ENCODE assay signal across 8 mouse cellular contexts in the genomic region with DNA sequence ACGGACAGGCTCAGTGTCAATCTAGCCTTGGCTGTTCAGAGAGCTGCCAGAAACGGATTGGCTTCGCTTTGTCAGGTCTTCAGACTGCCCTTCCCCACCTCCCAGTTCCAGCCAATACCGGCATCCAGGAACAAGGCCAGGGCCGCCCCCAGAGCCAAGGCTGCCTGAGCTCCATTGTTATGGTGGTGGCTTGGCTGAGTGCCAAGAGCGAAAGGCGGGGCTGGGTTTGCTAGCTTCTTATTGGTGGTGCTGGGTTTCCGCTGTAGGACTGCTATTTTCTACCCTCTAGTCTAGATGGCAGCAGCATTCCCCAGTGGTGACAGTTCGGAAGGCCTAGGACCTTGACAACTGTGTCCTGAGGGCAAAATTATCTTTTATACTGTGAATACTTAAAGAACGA. TPM values are rescaled to one million over a fixed set of nuclear protein-coding genes. Genes with fewer than 3 reads are reported as not detected.
DNase-seq lines count a peak whose midpoint lies in the region; ATAC-seq lines count a peak whose summit lies in the region.

A gene (minus strand): TSS at position 148 of the 400 bp plus-strand sequence.

- H3K9ac ChIP-seq in hindbrain, embryonic 11.5 days (ENCODE audit: low read depth, low read length): no peak within 1 kb of the TSS
- 0 out of 2 replicates have a peak within 1 kb of the TSS, but pooled peaks have one; percentile 38 for H3K9ac ChIP-seq in lung, embryonic 16.5 days (ENCODE audit: low read length)

- H3K4me2 ChIP-seq in hindbrain, embryonic 11.5 days (replicated peaks; ENCODE audit: low read depth, low read length): peak within 1 kb of the TSS; percentile 29
- H3K4me2 ChIP-seq in lung, embryonic 16.5 days (ENCODE audit: low read depth, low read length): peak within 1 kb of the TSS; percentile 50

- no peaks in the 10 kb centered on the region for H3K9me3 ChIP-seq in hindbrain, embryonic 11.5 days (ENCODE audit: control insufficient read depth, low read length)
- no peaks in the 10 kb centered on the region for H3K9me3 ChIP-seq in lung, embryonic 16.5 days (ENCODE audit: control insufficient read depth, low read length)

- DNase-seq in Muller cell, postnatal 12 days (ENCODE audit: inconsistent ontology term): peak; percentile 99
- peak; percentile 100 for DNase-seq in cerebellum, postnatal 10 days
- DNase-seq in frontal cortex, postnatal 10 days (ENCODE audit: low spot score in 2 of 2): peak; percentile 96 to 98
- DNase-seq in hindbrain, embryonic 11.5 days (ENCODE audit: low spot score): peak; percentile 99
- peak; percentile 99 for DNase-seq in layer of hippocampus, adult 9-11 months
- peak; percentile 94 for DNase-seq in ovary, postnatal 10 days (ENCODE audit: low spot score)
- DNase-seq in thymus, postnatal 0 days (ENCODE audit: low spot score): peak; percentile 71

- H3K36me3 ChIP-seq in hindbrain, embryonic 11.5 days (ENCODE audit: control insufficient read depth, insufficient read depth, low read length): no peaks in the 10 kb centered on the region
- H3K36me3 ChIP-seq in lung, embryonic 16.5 days (ENCODE audit: control insufficient read depth, insufficient read depth, low read length): no peaks in the 10 kb centered on the region

- H3K27me3 ChIP-seq in hindbrain, embryonic 11.5 days (ENCODE audit: control insufficient read depth, insufficient read depth, low read length): no peaks in the 10 kb centered on the region
- no peaks in the 10 kb centered on the region for H3K27me3 ChIP-seq in lung, embryonic 16.5 days (ENCODE audit: control insufficient read depth, insufficient read depth, low read depth, low read length)

- WGBS in hindbrain, embryonic 11.5 days: 5% methylated on average over 10 of the region's 10 CpGs
- 2% methylated on average over 10 of the region's 10 CpGs for WGBS in lung, embryonic 16.5 days

- peak within 1 kb of the TSS; percentile 8; the same call in 1 of the 2 replicates for H3K4me3 ChIP-seq in hindbrain, embryonic 11.5 days (ENCODE audit: low read depth, low read length)
- peak within 1 kb of the TSS; percentile 33 for H3K4me3 ChIP-seq in lung, embryonic 16.5 days (ENCODE audit: low read length)

- peak within 1 kb of the TSS; percentile 47 for H3K27ac ChIP-seq in hindbrain, embryonic 11.5 days (ENCODE audit: low read depth, low read length)
- H3K27ac ChIP-seq in lung, embryonic 16.5 days (ENCODE audit: low read length): peak within 1 kb of the TSS; percentile 28; the same call in 1 of the 2 replicates

- ATAC-seq in hindbrain, embryonic 11.5 days (ENCODE audit: low FRiP score): peak; percentile 99
- peak; percentile 97 for ATAC-seq in lung, embryonic 16.5 days (ENCODE audit: low read depth)

- H3K4me1 ChIP-seq in hindbrain, embryonic 11.5 days (replicated peaks; ENCODE audit: control insufficient read depth, insufficient read depth, low read length): no peaks in the 10 kb centered on the region
- H3K4me1 ChIP-seq in lung, embryonic 16.5 days (replicated peaks; ENCODE audit: control insufficient read depth, insufficient read depth, low read length): peaks cover 8% of the 10 kb centered on the region

RNA-seq across cellular contexts. Expression of the gene that starts here (rescaled TPM):
- polyA plus RNA-seq in hindbrain, embryonic 11.5 days (2014; fragmentation: Nextera tagmentation; extraction: Ambion mirVana): 58.3 and 64.9 TPM in 2 replicates
- polyA plus RNA-seq in lung, embryonic 16.5 days (2015; fragmentation: Nextera tagmentation; extraction: Ambion mirVana): 11.0 and 12.3 TPM in 2 replicates
- 1.5 and 2.1 TPM in 2 replicates for polyA plus RNA-seq in thymus, postnatal 0 days (2015; fragmentation: Nextera tagmentation; extraction: Ambion mirVana)

Comparison
In these comparisons a context has a peak if more than half of its experiments do, and no peak if none do; other contexts are left out.
1. Peak in every context shown above with its lines: DNase-seq, ATAC-seq, H3K4me3 ChIP-seq and H3K27ac ChIP-seq.